Mouse (Mus musculus) lung, postnatal 0 days (tissue): ENCODE data around the gene Sytl1.

Experiments used
- CTCF ChIP-seq: IDR thresholded peaks from 2 replicates; pipeline ENCODE4 v1.5.1; 2016; ENCODE audit warnings: antibody characterized with exemption, mild to moderate bottlenecking
- EP300 ChIP-seq: IDR thresholded peaks from 2 replicates; pipeline ENCODE4 v1.6.1; 2016; ENCODE audit warnings: antibody characterized with exemption, mild to moderate bottlenecking, control low read depth

GRCm38 (mm10) chr4:133234771-133235170, 28.1 kb downstream of the Sytl1 start:
- TF ChIP-seq CTCF (no peak), EP300 (no peak)
